Mouse (Mus musculus) CD8-positive naive resting alpha-beta T cell, adult 2 months (primary cell): Measurements from ENCODE around the gene H2-DMb1.
A peak's percentile ranks its signal among the peaks of the same experiment; 100 is the strongest.

Source experiments
- DNase-seq, 2 experiments: peaks; one replicate each; pipeline ENCODE4 v3.0.0; 2022; ENCODE audit warnings: low read depth in 2 of 2, low spot score in 2 of 2

Gene H2-DMb1

DNA sequence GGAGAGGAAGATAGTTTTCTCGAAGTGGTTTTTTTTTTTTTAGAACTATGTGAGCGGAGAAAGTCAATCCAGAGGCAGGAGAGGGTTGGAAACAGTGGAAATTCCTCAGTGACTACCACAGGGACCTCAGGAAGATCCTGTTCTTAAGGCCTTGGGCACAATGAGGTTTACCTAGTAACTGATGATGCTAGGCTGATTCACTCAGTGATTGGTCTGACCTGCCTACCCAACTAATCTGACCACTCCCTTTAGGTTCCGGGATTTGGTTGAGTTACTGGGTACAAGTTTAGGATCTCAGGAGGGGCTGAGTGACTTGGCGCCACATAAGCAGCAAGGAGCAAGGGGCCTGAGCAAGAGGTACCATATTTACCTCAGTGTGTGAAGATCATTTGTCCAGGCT, at the start of gene H2-DMb1:
TSS of gene H2-DMb1 (plus strand) at position 150 of the 400 bp plus-strand sequence.
- no peak for DNase-seq

DNA sequence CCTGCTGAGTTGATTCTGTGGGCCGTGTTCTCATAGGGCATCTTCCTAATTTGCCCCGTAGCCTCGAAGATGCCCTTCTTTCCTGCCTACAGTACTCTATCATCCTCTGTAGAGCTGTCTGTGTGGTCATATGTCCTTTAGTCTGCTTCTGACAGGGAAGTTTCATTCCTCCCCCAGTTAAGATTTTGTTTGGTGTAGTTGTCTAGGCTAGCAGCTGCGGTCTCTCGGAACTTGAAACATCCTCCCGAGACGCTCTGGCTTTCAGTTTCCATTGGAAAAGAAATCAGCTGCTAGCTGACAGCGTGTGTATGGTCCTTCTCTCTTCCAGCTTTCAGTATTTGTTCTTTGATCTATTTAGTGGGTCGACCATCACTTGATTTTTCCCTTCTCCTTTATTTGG, 48.1 kb upstream of the H2-DMb1 start:
- DNase-seq = no peak

DNA sequence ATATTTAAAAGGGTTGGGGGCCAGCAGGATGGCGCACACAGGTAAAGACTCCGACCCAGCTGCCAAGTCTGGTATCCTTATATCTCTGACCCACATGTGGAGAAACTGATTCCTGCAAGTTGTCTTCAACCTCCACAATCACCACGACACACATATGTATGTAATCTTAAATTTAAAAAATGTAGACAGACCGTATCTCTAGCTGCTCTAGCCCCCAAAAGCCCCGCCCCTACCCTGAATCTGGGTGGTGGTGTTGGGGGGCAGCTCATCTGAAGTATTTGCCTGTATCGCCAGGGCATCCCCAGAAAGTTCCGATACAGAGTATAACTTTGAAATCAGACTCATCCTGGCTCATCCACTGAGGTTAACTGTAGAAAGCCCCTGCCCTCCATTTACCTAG, 46.3 kb upstream of the H2-DMb1 start:
- DNase-seq = no peak

DNA sequence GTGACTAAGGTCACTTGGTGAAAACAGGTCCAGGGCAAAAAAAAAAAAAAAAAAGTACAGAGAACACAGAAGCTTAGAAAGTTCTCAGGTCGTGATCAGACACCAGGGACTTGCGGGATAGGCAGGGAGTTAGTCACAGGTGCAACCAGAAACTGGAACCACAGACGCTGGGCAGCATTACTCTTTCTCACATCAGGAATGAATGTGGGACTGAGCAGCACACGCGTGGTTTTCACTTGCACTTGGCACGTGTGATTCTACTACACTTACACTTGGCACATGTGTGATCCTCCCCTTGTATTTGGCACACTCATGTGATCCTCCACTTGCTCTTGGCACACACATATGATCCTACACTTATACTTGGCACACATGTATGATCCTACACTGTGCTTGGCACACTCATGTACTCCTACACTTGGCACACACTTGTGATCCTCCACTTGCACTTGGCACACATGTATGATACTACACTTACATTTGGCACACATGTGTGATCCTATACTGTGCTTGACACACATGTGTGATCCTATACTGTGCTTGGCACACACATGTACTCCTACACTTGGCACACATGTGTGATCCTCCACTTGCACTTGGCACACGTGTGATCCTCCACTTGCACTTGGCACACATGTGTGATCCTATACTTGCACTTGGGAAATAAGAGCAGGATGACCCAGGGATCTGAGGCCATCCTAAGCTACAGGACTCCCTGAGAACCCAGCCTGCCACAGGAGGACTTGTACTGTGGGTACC, 45.6 kb upstream of the H2-DMb1 start:
- DNase-seq = no peak

DNA sequence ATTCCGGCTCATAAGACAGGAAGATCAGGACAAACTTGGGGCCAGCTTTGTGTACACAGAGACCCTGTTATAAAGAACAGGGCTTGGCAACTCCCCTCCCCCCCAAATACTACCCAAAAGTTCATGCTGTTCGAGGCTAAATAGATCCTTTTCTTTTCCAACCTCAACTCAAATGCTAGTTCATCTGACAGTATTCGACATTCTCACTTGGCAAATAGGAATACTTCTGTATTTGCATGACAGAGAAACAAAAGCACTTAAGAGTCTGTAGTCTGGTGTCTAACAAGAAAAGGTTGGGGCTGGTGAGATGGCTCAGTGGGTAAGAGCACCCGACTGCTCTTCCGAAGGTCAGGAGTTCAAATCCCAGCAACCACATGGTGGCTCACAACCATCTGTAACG, 44.4 kb upstream of the H2-DMb1 start:
- DNase-seq = no peak

DNA sequence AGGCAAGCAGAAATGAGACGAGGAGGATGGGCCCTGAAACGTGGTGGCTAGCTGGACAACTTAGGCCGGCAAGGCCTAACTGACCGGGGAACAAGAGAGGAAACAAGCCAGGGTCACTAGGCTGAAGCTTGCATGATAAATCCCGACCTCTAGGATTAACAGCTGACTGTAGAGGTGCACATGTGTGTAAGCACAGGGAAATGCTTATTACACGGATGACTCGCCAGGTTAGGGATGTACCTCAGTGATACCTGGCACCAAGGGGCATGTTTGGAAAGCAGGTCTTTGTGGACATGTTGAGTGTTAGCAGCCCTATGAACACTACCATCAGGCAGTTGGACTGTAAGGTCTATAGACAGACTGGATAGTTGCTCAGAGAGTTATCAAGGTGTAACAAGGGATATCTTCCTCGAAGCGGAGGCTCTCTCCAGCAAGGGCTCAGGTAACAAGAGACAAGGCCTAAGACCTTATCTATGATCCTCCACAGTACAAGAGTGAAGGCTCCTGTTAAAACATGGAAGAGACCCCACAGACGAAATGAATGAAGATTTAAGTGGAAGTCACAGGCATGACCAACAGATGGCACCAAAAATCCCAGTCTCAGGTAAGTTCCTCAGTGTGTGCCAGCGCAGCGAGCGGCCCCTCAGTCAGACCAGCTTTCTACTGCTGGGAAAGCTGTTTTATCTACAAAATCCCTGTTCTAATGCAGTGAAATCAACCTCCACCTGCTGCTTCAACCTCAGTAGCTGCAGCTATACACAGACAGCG, 43.6 kb upstream of the H2-DMb1 start:
- peak in 1 of 2 experiments; percentile 48 for DNase-seq

DNA sequence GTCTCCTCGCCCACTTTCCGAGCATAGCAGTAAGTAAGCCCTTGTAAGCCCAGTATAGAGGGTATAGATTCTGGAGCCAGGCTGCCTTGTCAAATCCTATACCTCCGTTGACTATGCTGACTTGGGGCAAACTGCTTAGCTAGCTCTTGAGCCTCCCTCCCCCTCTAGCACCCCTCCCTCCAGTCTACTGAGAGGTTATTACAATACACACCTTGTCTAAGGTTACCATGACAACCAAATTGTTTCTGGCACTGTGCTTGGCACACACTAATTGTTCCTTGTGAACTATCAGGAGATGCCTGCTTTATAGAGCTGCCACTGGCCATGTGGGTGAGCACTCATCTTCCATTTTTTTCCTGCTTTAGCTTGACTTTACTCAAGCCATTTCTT, 43.1 kb upstream of the H2-DMb1 start:
- no peak for DNase-seq

DNA sequence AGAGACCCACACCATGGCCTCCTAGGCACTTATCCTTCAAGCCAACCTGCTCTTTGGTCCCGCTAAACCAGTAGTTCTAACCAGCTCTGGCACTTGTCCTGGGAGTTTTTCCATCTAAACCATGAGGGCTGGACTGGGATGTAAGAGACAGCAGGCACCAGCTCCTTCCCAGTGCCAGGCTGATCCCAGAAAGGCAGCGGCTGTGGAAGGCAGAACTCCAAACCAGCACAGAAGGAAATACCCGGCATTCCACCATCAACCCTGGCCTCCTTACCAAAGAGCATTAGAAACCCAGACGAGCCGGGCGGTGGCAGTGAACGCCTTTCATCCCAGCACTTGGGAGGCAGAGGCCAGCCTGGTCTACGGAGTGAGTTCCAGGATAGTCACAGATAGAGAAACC, 42.6 kb upstream of the H2-DMb1 start:
- DNase-seq = no peak

DNA sequence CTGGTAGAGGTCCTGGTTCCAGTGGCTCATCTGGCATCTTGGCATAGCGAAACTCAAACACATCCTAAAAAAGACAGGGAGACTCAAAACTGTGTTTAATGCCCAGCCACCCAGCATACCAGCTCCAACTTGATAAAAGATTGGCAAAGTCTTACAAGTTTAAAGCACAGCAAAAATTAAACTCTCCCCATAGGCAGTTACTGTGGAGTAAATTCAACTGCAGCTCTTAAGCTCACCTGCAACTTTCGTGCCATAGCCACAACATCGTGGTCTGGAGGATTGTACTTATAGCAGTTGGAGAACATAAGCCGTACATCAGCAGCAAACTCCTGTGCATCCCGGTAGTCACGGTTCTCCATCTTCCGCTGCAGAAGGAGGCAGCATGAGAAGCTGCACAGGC, 38.8 kb upstream of the H2-DMb1 start:
- no peak for DNase-seq

DNA sequence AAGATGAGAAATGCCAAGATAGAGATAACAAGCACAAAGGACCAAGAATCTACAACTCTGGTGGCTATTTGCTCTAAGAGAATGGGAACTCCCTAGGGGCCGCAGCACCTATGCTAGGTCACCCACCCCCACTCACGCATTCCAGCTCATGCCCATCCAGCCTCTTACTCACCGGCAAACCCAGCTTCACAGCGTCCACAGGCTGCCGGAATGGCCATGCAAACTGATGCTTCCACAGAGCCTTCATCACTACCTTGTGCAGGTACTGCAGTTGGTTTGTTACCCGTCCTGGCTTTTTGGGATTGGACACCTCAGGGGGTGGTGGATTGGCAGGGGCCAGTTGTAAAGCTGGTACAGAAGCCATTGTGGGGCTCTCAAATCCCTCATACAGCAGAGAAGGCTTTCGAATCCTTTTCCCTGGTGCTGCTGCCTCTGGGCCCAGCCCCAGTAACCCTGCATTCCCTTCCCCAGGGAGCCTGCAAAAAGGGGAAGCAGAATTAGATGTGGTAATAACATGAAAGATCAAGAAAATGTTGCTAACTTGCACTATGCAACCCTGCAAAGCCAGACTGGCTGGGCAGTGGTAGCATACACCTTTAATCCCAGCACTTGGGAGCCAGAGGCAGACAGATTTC, 36.0 kb upstream of the H2-DMb1 start:
- no peak for DNase-seq

DNA sequence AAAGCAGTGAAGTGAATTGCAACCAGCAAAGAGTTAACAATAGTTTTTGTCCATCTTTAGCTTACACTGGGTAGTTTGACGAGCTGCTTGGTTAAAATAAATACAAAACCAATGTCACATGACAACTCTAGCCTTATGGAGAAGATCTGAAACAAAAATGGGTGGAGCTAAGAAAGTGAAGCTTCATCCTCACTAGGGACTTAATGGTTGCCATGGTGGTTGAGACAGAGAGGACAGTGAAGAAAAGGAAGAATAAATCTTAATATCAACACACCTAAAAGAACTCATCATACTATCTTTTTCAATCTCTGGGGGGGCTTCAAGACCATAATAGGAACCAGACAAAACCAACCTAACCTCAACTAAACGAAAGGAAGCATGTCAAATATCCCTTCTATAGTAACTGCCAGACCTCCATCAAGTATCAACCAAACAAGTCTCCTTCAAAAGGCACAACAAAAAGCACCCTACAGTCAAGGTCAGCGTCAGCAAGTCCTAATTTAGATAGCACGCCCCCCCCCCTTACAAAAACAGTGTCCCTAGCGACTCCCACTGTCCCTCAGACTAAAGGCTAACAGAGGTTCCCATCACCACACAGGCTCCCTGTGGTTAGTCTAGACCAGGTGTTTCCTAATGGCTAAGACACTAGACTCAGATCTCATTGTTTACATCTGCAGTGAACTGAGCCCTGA, 35.3 kb upstream of the H2-DMb1 start:
- no peak for DNase-seq

DNA sequence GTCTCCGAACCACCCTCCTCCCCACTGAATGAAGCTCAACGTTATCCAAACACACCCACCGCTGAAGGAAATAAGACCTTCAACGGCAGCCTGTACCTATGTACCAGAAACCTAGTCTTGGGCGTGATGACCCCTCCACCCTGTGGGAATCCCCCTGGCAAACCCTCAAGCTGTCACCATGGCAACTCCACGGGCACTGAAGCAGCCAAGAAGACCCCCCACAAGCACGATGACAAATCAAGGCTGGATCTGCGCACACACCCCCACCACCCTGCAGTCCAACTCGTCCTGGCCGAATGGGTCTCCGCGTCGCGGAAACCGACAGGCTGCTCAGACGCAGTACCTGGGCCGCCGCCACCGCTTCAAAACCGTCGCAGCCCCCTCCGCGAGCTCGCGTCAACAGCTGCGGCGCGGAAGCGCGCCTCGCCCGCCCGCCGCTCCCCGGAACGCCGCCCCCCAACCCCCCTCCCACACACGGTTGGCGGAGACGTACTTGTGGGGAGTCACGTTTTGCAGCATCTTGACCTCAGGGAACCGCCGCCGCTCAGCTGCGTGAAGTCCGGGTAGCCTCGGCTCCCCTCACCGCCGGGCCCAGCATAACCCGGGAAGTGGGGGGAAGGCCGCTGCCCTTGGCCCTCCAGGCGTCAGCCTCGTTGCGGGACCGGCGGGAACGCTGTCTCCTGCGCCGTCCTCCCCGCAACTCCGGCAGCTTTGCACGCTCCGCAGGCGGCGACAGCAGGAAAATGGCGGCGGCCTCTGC, 34.6 kb upstream of the H2-DMb1 start:
- DNase-seq = peak; percentile 35 to 45

DNA sequence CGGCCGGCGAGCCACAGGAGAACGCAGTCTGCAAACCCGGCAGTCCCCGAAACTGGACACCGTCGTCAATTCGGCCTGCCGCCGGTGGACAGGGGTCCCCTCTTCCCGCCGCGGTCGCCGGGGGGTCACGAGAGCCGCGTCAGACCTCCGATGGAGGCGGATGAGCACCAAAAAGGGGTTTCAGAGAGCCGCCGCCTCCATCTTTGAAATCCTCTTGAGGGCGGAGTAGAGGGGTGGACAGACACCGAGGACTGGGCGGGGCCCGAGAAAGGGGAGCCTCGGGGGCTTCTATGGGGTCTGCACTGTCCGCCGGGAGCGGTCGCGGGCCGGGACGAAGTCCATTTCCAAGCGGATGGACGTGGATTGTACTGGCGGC, 34.0 kb upstream of the H2-DMb1 start:
- no peak for DNase-seq

DNA sequence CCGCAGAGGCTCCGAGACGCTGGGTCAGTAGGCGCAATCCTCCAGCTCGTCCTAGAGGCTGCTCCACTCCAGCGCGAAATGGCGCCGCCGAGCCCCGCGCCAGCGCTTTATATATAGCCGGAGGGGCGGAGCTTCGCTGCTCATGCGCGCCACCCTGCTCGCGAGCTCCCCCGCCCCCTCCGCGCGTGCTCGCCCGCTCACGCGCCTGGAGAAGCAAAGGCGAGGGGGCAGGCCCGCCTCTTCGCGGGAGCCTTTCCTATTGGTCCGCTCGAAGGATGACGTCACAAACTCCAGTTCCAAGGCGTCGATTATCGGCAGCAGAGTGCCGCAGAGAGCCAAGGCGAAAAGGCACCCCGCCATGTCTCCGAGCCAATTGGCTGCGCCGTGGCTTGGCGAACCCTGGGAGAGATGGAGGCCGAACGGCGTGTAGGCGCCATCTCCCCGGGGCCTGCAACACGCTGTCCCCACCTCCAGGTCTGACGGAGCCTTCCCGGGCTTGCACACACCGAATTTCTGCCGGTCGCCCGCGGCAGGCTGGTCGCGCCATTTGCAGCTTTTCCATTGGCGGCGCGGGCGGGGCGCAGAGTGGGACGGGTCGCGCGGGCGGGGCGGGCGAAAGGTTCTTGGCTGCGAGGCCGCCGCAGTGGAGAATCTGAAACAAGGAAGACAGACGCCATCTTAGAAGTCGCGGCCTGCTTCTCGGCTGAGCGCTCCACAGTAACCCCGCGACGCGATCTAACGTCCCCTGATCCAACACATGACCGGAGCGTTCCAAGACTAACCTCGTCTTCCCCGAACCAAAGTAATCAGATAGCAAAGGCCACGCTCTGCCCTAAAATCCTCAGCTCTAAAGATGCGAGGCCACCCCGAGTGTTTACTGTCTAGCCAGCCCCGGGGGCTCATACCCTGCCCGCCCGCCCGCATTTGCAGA, 33.4 kb upstream of the H2-DMb1 start, which contains the start of gene H2-DMa:
TSS of gene H2-DMa (plus strand) at position 293 of the 931 bp plus-strand sequence.
- DNase-seq = peak; percentile 98 to 99

DNA sequence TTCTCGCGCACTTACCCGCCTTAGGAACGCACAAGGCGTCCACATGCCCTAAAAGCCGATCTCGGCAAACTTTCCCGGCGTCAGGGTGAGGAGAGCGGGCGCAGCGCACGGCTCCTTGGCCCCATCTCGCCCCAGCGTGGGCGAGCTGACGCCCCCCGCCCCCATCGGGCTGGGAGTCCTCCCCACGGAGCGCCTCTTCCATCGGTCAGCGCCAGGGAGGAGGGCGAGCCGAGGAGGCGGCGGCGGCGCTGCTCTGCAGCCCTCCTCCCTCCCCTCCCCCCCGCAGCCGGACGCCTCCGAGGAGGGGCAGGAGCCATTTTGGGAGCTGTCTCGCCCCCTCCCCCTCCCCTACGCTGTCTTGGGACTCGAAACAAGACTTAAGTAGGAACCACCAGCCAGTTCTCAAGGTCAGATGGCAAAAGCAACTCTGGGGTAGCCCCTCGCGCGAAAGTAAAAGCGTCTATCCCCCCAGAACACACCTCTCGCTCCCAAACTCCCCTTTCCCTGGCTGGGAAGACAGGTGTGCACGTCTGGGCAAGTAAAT, 32.6 kb upstream of the H2-DMb1 start:
- peak in 1 of 2 experiments; percentile 58 for DNase-seq

DNA sequence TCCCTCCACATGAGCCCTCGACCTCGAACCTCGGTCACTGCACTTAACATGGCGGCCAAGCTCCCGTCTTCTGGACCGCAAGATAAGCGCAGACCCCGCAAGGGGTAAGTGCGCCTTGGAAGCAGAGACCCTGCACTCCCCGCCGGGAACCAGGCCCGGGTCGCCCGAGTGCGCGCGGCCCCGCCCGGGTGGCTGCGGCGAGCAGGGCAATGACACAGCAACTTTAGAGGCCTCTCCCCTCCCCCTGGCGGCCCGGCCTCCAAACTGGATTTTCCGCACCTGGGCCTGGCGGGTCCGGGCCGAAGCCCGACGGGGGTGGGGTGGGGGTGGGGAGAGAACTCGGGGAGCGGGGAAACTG, 32.1 kb upstream of the H2-DMb1 start:
- DNase-seq = peak; percentile 47 to 61

DNA sequence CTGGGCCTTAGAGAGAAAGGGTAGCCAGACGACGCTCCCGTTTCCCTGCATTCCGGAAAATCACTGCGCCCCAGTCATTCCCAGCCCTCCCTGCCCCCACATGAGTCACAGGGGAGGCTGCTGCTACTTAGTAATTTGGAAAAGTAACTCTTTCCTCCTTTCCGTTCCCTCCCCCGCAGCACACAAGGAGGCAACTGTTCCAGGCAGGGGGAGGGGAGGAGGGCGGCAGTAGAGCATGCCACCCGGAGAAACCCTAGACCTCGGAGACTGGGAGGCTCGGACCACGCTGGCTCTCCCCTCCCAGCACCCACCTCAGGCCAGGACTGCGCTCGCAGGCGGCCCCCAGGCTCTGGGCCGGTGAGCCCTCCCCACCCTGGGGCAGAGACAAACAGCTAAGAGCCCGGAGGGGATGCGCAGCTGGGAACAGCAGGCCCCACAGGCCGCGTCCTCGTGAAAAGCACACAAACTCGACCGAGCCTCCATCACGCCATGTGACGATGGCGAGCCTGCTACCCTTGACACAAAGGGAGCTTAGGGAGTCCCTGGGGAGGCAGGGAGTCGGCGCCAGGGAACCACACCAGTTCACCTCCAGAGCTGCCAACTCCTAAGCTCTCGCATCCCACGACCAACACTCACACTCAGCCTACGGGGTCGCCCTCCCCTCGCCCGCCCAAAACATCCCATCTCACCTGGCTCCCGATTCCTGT, 31.5 kb upstream of the H2-DMb1 start:
- DNase-seq = peak; percentile 47 to 60

DNA sequence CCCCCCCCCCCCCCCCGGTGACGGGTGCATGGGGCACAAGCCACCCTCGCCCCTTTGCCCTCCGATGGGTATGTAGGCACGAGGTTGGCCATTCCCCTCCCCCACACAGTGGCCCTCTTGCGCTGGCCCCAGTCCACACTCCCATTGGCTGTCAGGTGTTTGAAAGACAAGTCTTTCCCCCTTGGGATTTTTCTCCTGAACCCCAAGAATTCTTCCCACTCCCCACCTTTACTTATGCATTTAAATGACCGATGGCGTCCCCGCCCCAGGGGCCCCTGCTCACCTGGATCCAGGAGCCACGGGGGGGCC, 31.0 kb upstream of the H2-DMb1 start:
- no peak for DNase-seq
